Mouse (Mus musculus) NIH3T3 (cell line): ENCODE data around the gene P2rx4.
"Not testable (repeated sequence)": the region's sequence is repeated elsewhere in the genome, so short reads cannot be mapped to it uniquely, and the experiment has no call there.

Experiments
- DNase-seq: peaks from one replicate; pipeline ENCODE4 v3.0.0-alpha.2; 2012; ENCODE audit warnings: low read depth

The P2rx4 gene

GRCm38 (mm10) chr5:122707276-122708181, at the start of gene P2rx4:
Gene P2rx4 (plus strand): TSS chr5:122707544.
- DNase-seq = peak; percentile 86

- DNase-seq = no peak
Measured at GRCm38 (mm10) chr5:122662501-122662900, 44.8 kb upstream of the P2rx4 start.

GRCm38 (mm10) chr5:122665036-122665435, 42.3 kb upstream of the P2rx4 start:
- no peak for DNase-seq

GRCm38 (mm10) chr5:122668981-122669897, 38.1 kb upstream of the P2rx4 start:
- no peak for DNase-seq

GRCm38 (mm10) chr5:122671641-122672040, 35.7 kb upstream of the P2rx4 start:
- DNase-seq = not testable (repeated sequence)

- no peak for DNase-seq
Measured at GRCm38 (mm10) chr5:122672298-122672697, 35.0 kb upstream of the P2rx4 start.

- DNase-seq = no peak
Measured at GRCm38 (mm10) chr5:122676002-122676401, 31.3 kb upstream of the P2rx4 start.

GRCm38 (mm10) chr5:122677983-122678382, 29.4 kb upstream of the P2rx4 start:
- DNase-seq = no peak

GRCm38 (mm10) chr5:122679881-122680280, 27.5 kb upstream of the P2rx4 start:
- DNase-seq = no peak

GRCm38 (mm10) chr5:122681276-122681675, 26.1 kb upstream of the P2rx4 start:
- DNase-seq = no peak

- DNase-seq = no peak
Measured at GRCm38 (mm10) chr5:122683926-122684325, 23.4 kb upstream of the P2rx4 start.

GRCm38 (mm10) chr5:122687391-122687790, 20.0 kb upstream of the P2rx4 start:
- no peak for DNase-seq

GRCm38 (mm10) chr5:122689153-122689552, 18.2 kb upstream of the P2rx4 start:
- DNase-seq = no peak

- DNase-seq = no peak
Measured at GRCm38 (mm10) chr5:122690486-122690885, 16.9 kb upstream of the P2rx4 start.

- peak; percentile 65 for DNase-seq
Measured at GRCm38 (mm10) chr5:122693431-122694207, 13.7 kb upstream of the P2rx4 start.

GRCm38 (mm10) chr5:122695516-122695915, 11.8 kb upstream of the P2rx4 start:
- DNase-seq = no peak

GRCm38 (mm10) chr5:122698041-122698700, 9.2 kb upstream of the P2rx4 start:
- DNase-seq = no peak

GRCm38 (mm10) chr5:122698701-122699060, 8.7 kb upstream of the P2rx4 start:
- no peak for DNase-seq

GRCm38 (mm10) chr5:122700109-122700836, 7.1 kb upstream of the P2rx4 start:
- DNase-seq = no peak

GRCm38 (mm10) chr5:122700837-122701212, 6.5 kb upstream of the P2rx4 start:
- peak; percentile 34 for DNase-seq

GRCm38 (mm10) chr5:122702156-122702555, 5.2 kb upstream of the P2rx4 start:
- no peak for DNase-seq
